In the genomic region with DNA sequence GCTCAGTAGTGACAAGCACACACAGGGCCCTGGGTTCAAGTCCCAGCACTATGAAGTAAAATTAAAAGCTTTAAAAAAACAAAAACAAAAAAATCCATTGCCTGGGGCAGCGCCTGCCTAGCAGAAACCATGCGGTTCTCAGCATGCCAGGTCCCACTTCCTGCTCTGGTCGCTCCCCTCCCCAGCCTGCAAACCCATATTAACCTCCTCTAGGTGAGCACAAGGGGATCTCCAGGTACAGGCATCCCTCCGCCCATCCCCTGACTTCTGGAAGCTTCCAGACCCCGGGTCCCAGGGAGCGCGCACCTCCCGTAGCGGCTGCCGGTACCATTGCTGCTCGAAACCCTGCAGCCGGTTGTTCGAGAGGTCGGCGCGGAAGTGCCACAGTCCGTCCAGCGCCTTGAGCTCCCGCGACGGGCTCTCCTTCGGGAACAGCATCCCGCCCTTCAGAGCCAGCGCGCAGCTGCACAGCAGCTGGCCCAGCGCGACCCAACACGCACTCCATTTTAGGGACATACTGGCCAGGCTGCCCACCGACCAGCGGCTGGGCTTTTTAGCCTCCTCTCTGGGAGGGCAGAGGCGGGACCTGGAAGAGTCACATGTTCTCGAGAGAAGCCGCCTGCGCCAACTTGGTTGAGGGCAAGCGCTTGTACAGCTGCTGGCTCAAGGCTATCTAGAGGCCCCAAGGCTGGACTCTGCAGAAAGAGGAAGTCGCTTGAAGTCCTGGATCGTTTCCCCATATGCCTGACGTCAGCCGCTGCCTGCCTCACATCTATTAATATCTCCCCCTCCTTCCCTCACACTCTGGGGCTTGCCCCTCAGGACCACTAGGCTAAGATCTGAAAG, we compare ENCODE assay signal across 8 mouse cellular contexts. TPM values are rescaled to one million over a fixed set of nuclear protein-coding genes. Genes with fewer than 3 reads are reported as not detected.
DNase-seq lines count a peak whose midpoint lies in the region; ATAC-seq and TF ChIP-seq lines count a peak whose summit lies in the region.

A gene (minus strand): TSS at position 749 of the 846 bp plus-strand sequence.

- H3K4me1 ChIP-seq in hindbrain, embryonic 11.5 days (replicated peaks; ENCODE audit: control insufficient read depth, insufficient read depth, low read length) = no peaks in the 10 kb centered on the region; the same call in 1 of the 2 replicates
- H3K4me1 ChIP-seq in lung, postnatal 0 days (ENCODE audit: insufficient read depth, low read depth, low read length) = peaks cover 6% of the 10 kb centered on the region; the same call in 1 of the 2 replicates

- no peaks in the 10 kb centered on the region for H3K36me3 ChIP-seq in hindbrain, embryonic 11.5 days (ENCODE audit: control insufficient read depth, insufficient read depth, low read length)
- no peaks in the 10 kb centered on the region for H3K36me3 ChIP-seq in lung, postnatal 0 days (ENCODE audit: insufficient read depth, low read length)

- H3K27me3 ChIP-seq in hindbrain, embryonic 11.5 days (ENCODE audit: control insufficient read depth, insufficient read depth, low read length) = no peaks in the 10 kb centered on the region
- no peaks in the 10 kb centered on the region for H3K27me3 ChIP-seq in lung, postnatal 0 days (replicated peaks; ENCODE audit: insufficient read depth, low read length)

- no peak within 1 kb of the TSS for H3K27ac ChIP-seq in hindbrain, embryonic 11.5 days (ENCODE audit: low read depth, low read length)
- peak within 1 kb of the TSS; percentile 79 for H3K27ac ChIP-seq in lung, postnatal 0 days (ENCODE audit: low read length)

- H3K9me3 ChIP-seq in hindbrain, embryonic 11.5 days (ENCODE audit: control insufficient read depth, low read length) = no peaks in the 10 kb centered on the region
- no peaks in the 10 kb centered on the region for H3K9me3 ChIP-seq in lung, postnatal 0 days (ENCODE audit: low read length)

- ATAC-seq in hindbrain, embryonic 11.5 days (ENCODE audit: low FRiP score) = peak; percentile 88
- ATAC-seq in lung, postnatal 0 days = peak; percentile 95

- no peak for TF ChIP-seq CTCF in lung, postnatal 0 days (IDR thresholded peaks at IDR 0.05)

- DNase-seq in MN1 (ENCODE audit: low spot score) = peak; percentile 93
- peak; percentile 79 to 83 for DNase-seq in cerebellum, postnatal 10 days
- DNase-seq in frontal cortex, postnatal 10 days (ENCODE audit: low spot score in 2 of 2) = peak; percentile 70 to 71
- peak; percentile 79 for DNase-seq in hindbrain, embryonic 11.5 days (ENCODE audit: low spot score)
- peak; percentile 67 to 77 for DNase-seq in layer of hippocampus, postnatal 10 days (ENCODE audit: low spot score in 2 of 2)
- peak; percentile 97 for DNase-seq in lung, postnatal 0 days (ENCODE audit: low spot score)
- peak; percentile 59 for DNase-seq in ovary, postnatal 10 days (ENCODE audit: low spot score)
- peak; percentile 55 for DNase-seq in thymus, postnatal 0 days (ENCODE audit: low spot score)

- peak within 1 kb of the TSS; percentile 44 for H3K4me2 ChIP-seq in hindbrain, embryonic 11.5 days (replicated peaks; ENCODE audit: low read depth, low read length)
- H3K4me2 ChIP-seq in lung, postnatal 0 days (replicated peaks; ENCODE audit: low read depth, low read length) = peak within 1 kb of the TSS; percentile 67

- peak within 1 kb of the TSS; percentile 42 for H3K4me3 ChIP-seq in hindbrain, embryonic 11.5 days (ENCODE audit: low read depth, low read length)
- H3K4me3 ChIP-seq in lung, postnatal 0 days (ENCODE audit: low read depth, low read length) = peak within 1 kb of the TSS; percentile 43

- H3K9ac ChIP-seq in hindbrain, embryonic 11.5 days (ENCODE audit: low read depth, low read length) = peak within 1 kb of the TSS; percentile 62
- H3K9ac ChIP-seq in lung, postnatal 0 days (replicated peaks; ENCODE audit: low read depth) = peak within 1 kb of the TSS; percentile 37; the same call in 1 of the 2 replicates

- WGBS in hindbrain, embryonic 11.5 days = 2% methylated on average over 39 of the region's 39 CpGs
- WGBS in lung, postnatal 0 days = 1% methylated on average over 39 of the region's 39 CpGs

- no peak for TF ChIP-seq EP300 in lung, postnatal 0 days (IDR thresholded peaks at IDR 0.05)

RNA-seq across cellular contexts. Expression of the gene that starts here (rescaled TPM):
- 33.2 and 35.0 TPM in 2 replicates for polyA plus RNA-seq in hindbrain, embryonic 11.5 days (2014; fragmentation: Nextera tagmentation; extraction: Ambion mirVana)
- total RNA-seq in layer of hippocampus, postnatal 10 days (2021) = 10 to 100 TPM; 15.6 to 15.9 TPM
- polyA plus RNA-seq in lung, postnatal 0 days (2015; fragmentation: Nextera tagmentation; extraction: Ambion mirVana) = 49.0 and 50.0 TPM in 2 replicates
- polyA plus RNA-seq in thymus, postnatal 0 days (2015; fragmentation: Nextera tagmentation; extraction: Ambion mirVana) = 59.3 and 61.2 TPM in 2 replicates
